Mouse (Mus musculus) adrenal gland, postnatal 36 days (tissue): Measurements from ENCODE around the gene Wnt3a. TPM values are rescaled to one million over a fixed set of nuclear protein-coding genes. Genes with fewer than 3 reads are reported as not detected.
"Not testable (repeated sequence)": the region's sequence is repeated elsewhere in the genome, so short reads cannot be mapped to it uniquely, and the experiment has no call there.

ENCODE experiments used
- DNase-seq, 2 experiments: peaks; one replicate each; pipeline ENCODE4 v3.0.0; 2021; ENCODE audit warnings: mixed read lengths in 1 of 2
- microRNA-seq: library from miRNA; unstranded; fragments of <30 nt; microRNA quantifications from one replicate; pipeline ENCODE4 v1.2.0, GENCODE M21; 2021
- total RNA-seq, 2 experiments: library from RNA; stranded (reverse); gene quantifications; 2 replicates each; pipeline ENCODE4 v1.2.3; 2021

Gene Wnt3a
- total RNA-seq, 2 experiments from 2014 or later, result not detected

DNA sequence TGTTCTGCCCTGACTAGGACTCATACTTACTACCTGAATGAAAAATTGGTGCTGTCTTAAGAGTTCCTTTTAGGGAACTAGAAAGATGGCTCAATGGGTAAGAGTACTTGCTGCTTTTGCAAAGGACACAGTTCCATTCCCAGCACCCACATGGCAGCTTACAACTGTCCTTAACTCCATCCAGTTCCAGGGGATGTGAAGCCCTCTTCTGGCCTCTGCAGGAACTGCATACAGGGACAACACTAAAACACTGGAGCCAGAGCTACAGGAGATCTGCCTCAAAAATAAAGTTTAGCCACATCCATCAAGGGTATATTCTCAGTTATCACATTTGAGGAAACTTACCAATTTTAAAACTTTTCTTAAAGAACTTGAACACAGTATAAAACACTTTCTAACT, 71.5 kb downstream of the Wnt3a start:
- peak; percentile 32 to 51 for DNase-seq

DNA sequence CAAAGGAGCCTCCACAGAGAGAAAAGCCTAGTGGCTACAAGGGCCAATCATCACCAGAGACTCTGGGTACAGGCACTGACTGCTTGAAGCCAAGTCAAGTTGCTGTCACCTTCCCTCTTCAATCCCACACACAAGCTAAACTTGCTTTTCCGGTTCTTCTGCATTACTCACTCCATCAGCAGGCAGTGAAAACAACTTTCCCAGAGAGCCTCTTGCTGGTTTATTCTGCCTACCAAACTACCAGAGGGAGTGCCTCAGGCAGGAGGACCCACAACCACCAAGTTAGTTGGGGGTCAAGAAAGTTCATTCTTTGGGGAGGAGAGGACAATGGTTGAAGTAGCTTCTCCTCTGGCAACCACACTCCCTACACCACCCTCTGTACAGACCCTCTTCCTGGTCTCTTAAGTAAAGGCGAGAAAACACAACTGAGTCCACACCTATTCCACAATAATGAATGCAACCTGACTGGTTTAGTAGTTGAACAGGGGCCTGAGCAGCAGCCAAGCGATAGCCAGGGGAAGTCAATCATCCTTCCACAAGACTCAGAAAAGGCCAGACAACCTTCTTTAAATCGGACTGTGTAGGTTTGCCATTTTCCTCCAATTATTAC, 72.1 kb downstream of the Wnt3a start:
- no peak for DNase-seq

DNA sequence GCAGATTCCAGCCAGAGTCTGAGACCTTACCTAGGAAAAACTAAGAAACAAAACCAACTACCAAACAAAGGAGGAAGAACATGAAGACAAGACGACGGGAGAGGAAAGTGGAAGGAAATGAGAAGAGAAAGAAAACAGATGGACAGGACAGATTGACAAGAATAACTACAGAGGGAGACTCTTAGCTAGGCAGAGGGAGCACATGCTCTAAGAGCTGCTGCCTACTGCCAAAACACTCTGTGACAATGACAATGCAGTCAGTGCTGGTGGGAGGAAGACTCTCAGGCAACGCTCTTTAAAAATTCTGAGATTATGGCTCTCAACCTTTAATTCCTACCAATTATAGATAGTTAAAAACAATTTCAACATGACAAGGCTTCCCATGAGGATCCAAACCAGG, 73.6 kb downstream of the Wnt3a start:
- no peak for DNase-seq

DNA sequence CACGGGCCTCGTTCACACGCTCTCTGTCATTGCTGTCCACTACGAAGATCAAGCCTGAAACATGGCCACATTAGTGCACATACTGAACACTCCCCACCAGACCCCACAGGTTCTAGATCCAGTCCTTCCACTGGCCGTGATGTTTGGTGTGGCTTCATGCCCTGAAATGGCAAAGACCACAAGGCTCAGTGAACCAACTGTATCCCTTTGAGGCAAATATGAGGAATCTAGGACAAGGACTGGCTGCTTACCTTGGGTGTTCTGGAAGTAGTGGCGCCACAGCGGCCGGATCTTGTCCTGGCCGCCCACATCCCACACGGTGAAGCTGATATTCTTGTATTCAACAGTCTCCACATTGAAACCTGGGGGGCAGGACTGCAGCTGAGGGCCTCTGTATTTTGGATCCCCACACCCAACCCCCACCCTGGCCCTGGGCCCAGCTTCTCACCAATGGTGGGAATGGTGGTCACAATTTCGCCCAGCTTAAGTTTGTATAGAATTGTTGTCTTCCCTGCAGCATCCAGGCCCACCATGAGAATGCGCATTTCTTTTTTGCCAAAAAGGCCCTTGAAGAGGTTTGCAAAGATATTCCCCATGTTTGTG, 77.6 kb downstream of the Wnt3a start:
- DNase-seq, result no peak

DNA sequence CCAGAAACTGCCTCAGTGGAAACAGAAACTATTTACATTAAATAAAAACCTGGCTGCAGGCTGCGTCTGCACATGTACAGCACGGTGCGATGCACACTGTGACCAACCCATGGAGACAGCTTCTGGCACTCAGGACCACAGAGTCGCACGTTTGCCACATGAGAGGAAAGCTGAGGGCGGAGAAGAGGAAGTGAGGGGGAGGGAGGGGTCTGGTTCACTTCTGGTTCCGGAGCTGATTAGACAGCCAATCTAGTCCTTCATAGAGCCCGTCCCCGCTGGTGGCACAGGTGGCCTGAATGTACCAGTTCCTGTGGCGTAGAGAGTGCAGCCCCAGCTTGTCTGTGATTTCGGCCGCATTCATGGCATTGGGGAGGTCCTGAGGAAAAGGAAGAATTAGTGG, 78.2 kb downstream of the Wnt3a start:
- not testable (repeated sequence) for DNase-seq

DNA sequence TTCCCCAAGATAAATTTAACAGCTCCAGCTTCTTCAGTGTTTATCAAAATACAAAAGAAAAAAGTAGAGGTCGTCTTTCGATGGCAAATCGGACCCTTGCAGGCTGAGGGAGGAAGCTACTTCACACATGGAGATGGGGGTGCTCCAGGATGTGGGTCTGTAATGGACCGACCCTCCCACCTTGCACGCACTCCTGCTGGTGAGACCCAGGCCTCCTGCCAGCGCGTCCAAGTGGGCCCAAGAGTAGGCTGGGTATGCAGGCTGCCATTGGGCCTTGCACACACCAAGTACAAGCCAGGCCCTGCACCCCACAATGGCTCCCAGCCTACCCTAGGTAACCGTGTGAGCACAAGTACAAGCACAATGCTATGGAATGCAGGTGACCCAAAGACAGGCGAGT, 79.0 kb downstream of the Wnt3a start:
- not testable (repeated sequence) for DNase-seq

DNA sequence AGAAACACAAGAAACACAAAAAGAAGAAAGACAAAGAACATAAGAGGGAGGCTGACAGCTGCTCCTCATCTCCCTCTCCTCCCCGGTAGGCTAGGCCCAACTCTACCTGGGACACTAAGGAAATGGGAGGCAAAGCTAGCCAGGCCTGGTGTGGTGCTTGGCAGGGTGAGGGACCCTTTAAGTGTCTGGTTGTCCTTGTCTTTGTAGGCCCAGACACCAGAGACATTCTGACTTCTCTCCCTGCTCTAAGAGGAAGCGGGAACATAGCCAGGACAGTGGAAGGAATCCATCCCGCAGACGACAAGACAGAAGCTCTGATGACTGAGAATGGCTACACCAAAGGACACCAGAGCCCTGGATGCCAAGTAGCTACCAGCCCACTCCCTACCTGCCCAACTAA, 80.5 kb downstream of the Wnt3a start:
- no peak for DNase-seq

DNA sequence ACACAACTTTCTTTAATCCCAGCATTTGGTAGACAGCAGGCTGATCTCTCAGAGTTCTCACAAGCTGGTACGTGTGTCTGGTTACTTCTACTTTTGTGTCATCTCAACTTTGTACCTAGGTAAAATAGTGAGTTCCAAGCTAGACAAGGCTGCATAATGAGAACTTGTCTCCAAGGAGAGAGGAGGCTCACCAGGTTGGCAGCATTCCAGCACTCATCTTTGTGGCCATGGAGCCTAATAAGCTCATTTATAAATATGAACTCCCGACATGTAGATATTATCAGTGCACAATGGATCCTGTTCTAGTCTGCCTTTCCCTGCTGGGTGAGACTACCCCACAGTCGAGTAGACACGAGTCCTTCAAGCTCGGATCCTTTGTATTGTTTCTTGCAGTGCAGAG, 81.0 kb downstream of the Wnt3a start:
- peak in 1 of 2 experiments; percentile 39 for DNase-seq

DNA sequence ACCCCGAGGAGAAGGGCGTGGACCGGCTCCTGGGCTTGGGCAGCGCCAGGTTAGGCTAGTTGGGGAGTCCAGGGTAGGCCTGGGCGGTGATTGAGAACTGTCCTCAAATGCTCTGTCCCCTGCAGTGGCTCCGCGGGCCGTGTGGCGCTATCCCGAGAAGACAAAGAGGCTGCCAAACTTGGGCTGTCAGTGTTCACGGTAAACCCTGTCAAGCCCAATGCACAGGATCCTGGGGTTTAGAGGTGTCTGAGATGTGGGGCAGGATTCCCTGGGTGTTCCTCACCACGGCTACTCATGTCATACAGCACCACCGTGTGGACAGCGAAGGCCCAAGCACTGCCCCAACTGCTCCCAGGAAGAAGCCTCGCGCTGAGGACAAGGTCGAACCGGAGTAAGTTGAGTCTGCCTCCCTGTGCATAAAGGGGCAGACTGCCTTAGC, 81.5 kb downstream of the Wnt3a start:
- peak; percentile 85 for DNase-seq

DNA sequence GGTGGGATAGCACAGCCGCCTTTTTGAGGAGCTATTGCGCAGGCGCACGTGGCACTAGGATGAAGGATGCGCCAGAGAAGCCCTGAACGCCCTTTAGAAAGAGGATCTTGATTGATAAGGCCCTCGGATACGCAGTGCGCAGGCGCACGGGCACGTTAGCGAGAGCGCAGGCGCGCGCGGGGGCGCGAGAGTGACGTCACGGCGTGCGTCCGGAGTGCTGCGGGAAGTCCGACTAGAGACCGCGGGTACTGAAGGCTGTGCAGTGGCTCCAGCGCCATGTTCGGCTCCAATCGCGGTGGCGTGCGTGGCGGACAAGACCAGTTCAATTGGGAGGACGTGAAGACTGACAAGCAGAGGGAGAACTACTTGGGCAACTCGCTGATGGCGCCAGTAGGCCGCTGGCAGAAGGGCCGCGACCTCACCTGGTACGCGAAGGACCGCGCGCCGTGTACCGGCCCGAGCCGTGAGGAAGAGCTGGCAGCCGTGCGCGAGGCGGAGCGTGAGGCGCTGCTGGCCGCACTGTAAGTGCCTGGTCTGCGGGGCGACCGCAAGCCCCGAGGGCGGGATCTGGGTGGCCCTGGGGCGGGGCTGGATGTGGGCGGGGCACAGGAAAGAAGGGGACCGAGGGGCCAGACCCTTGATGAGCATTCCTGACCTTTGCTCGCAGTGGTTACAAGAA, 82.3 kb downstream of the Wnt3a start, which contains the start of gene 2310033P09Rik:
2310033P09Rik (plus strand) TSS at position 169 of the 679 bp plus-strand sequence.
- DNase-seq, result peak; percentile 93

DNA sequence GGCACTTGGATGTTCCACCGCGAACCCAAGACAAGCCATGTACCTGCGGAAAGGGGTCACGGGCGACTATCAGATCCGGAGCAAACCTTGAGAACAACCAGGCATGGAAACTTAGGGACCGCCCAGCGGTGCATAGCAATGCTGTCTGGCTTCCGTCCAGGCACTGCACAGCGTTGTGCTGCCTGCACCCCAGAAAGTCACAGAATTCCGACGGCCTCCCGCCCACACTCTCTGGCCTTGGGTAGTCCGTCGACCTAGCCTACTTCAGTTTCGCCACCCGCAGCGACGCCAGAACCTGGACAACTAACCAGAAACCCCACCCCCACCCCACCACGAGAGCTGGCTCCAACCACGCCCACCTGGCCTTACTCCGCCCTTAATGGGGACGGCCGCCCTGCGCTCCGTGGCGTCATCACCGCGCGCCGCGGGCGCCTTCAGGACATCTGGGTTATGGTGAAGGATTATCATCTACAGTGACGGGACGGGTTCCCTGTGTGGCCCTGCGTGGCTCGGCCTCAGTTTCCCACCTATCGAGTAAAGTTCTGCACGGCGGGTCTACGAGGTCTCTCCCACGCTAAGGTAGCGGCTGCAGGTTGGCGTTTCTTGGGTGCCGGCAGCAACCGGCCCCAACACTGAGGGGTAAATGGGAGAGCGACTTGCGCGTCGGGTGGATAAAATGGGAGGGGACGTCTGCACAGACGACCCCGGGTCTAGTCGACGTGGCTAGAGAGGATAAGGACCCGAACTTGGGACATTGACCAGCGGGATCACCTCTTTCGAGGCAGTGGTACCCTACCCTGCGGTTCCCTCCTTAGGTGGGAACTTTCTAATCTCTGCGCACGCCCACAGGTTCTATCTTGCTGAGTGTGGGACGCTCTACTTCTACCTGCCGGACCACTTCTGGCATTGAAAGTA, 88.2 kb downstream of the Wnt3a start, which contains the start of gene Mrpl55:
Mrpl55 (plus strand) TSS at position 406 of the 915 bp plus-strand sequence.
- DNase-seq, result peak; percentile 96 to 98

DNA sequence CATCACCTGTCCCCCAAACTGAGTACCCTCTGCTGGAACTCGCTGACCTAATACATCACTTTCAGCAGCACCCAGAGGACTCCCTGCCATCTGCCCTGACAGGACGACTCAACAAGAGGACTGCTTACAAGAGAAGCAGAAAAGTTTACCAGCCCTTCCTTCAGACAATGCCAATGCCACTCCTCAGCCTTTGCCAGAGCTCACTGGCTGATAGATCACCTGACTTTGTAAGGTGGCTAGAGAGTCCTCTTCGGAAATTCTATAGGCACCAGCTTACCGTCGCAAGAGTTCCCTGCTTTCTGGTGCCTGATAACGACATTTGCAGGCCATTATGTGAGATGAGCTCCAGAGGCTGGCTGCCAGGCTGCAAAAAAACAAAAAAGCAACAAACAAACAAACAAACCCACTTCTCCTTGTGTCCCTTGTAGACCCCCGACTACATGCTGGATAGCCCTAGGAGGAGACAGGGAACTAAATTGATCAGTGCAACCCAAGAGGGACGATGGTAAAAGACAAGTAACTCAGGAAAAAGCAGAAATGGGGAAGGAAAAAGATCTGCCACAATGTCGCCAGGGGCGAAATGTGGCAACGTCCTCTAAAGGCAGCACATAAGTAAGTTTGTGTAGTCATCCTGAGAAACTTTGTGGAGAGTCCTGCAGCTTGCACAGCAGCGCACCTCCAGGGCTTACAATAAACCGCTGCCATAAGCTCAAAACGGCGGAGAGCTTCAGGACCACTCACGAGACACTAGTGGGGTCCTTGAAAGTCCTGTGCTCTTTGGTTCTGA, 89.1 kb downstream of the Wnt3a start:
- DNase-seq, result no peak

Small RNA genes lying within 50 kb of the gene (microRNA-seq; reads per million reads assigned to microRNA genes)
- not detected for gene Gm24756

Other genes starting within 250 kb of the Wnt3a start
- gene Obscn, start 154.3 kb downstream of the Wnt3a start, total RNA-seq, result under 1 TPM; 0.93 to 0.95 TPM
- 10 to 100 TPM; 18.5 to 22.2 TPM for gene Iba57, start 127.0 kb downstream of the Wnt3a start, total RNA-seq
- gene Gjc2, start 107.5 kb downstream of the Wnt3a start, total RNA-seq, result under 1 TPM; 0.40 TPM
- 10 to 100 TPM; 62.2 to 68.3 TPM for gene Guk1, start 98.5 kb downstream of the Wnt3a start, total RNA-seq
- gene Mrpl55, start 88.3 kb downstream of the Wnt3a start, total RNA-seq, result 10 to 100 TPM; 46.1 to 60.7 TPM
- 10 to 100 TPM; 25.2 to 29.2 TPM for gene 2310033P09Rik, start 82.4 kb downstream of the Wnt3a start, total RNA-seq
- gene Arf1, start 62.5 kb downstream of the Wnt3a start, total RNA-seq, result 100 to 1,000 TPM; 461 to 465 TPM
- gene Wnt9a, start 16.2 kb upstream of the Wnt3a start, total RNA-seq, result 1 to 10 TPM; 1.3 to 1.5 TPM
- gene Prss38, start 84.9 kb upstream of the Wnt3a start, total RNA-seq, result not detected
- 1 to 10 TPM; 9.2 to 9.3 TPM for gene Jmjd4, start 159.3 kb upstream of the Wnt3a start, total RNA-seq
- 10 to 100 TPM; 79.3 to 92.5 TPM for gene Snap47, start 160.4 kb upstream of the Wnt3a start, total RNA-seq
- 1 to 10 TPM; 3.7 to 3.8 TPM for gene Zfp867, start 181.7 kb upstream of the Wnt3a start, total RNA-seq
- gene Zkscan17, start 236.0 kb upstream of the Wnt3a start, total RNA-seq, result 10 to 100 TPM; 17.5 to 24.9 TPM